Mouse (Mus musculus): ENCODE results near the gene Mapk1ip1l. TPM values are rescaled to one million over a fixed set of nuclear protein-coding genes. Genes with fewer than 3 reads are reported as not detected.

The Mapk1ip1l gene
- total and polyA plus RNA-seq, 3 experiments: 36.6 to 80.9 (median 51.5) TPM

DNA sequence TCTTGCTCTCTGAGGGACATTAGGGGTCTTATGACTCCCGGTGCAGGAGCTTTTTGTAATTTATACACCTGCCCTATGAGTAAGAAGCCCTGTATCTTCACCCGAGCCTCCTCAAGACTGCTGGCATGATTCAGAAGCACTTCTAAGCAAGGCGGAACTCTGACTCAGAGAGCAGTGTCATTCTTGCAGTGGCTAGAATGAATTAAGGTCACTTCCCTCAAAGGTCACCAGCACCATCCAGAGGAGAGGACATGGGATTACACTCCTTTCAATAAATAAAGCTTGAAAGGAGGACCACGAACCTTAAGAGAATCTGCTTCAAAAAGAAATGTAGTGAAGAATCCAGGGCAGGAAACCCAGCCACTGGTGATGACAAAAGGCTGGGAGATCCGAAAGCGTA is 48.2 kb upstream of the Mapk1ip1l start:
- in situ Hi-C loops (cut with MboI; ENCODE audit: low pct_ligation_motif_present, low pct_unique_long_range_greater_than_20kb, low sequenced_read_pairs): loop anchor here (25.0 kb wide), 1 partner anchor 363 kb away; the partner anchor contains the start of gene Samd4

DNA sequence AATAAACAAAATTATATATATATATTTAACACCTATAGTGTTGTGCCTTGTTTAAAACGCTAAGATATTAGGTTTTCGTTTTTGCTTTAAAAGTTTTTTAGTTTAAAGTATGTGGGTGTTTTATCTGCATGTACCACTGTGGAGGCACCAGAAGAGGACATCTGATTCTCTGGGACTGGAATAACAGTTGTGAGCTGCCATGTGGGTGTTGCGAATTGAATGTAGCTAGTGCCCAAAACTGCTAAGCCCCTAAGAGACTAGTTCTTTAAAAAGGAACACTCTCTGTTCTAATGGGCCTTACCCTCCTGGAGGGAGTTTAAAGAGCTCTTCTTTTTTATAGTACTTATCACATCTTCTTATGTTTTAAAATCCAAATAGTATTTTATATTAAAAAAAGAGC is 33.2 kb upstream of the Mapk1ip1l start:
- H3K9me3 ChIP-seq (replicated peaks; ENCODE audit: low read length): no peaks in the 10 kb centered on the region
- H3K4me2 ChIP-seq (ENCODE audit: insufficient read depth, low read depth, poor library complexity, severe bottlenecking): no peak overlapping the region
- no peak overlapping the region for H3K9ac ChIP-seq (ENCODE audit: insufficient read depth, low read depth)
- in situ Hi-C loops (cut with MboI; ENCODE audit: low pct_ligation_motif_present, low pct_unique_long_range_greater_than_20kb, low sequenced_read_pairs): no loop called here
- H3K36me3 ChIP-seq (replicated peaks in 1 of 2; ENCODE audit: control insufficient read depth in 1 of 2, insufficient read depth in 1 of 2, low read length in 1 of 2): peaks cover 48 to 80% of the 10 kb centered on the region in 2 experiments
- DNase-seq (ENCODE audit: extremely low read depth): no peak
- 0 out of 2 replicates have a peak, but pooled peaks cover 4% of the 10 kb centered on the region for H3K79me2 ChIP-seq (replicated peaks; ENCODE audit: control insufficient read depth, extremely low read depth, insufficient read depth, poor library complexity, severe bottlenecking)
- no peaks in the 10 kb centered on the region for H3K4me1 ChIP-seq (ENCODE audit: control insufficient read depth in 1 of 2, insufficient read depth in 2 of 2)
- TF ChIP-seq MYC (IDR thresholded peaks at IDR 0.05; ENCODE audit: low read depth, low read length) (no peak), UBTF (IDR thresholded peaks at IDR 0.05; ENCODE audit: low read depth, low read length) (no peak), POLR2AphosphoS2 (IDR thresholded peaks at IDR 0.05; ENCODE audit: low read depth, low read length) (no peak), NRF1 (IDR thresholded peaks at IDR 0.05; ENCODE audit: low read depth, low read length) (no peak), USF1 (IDR thresholded peaks at IDR 0.05; ENCODE audit: low read depth, low read length) (no peak), EP300 (IDR thresholded peaks at IDR 0.05; ENCODE audit: low read length) (no peak), KAT2A (IDR thresholded peaks at IDR 0.05; ENCODE audit: insufficient replicate concordance, low read length) (no peak)
- no peak overlapping the region for H3K27ac ChIP-seq (ENCODE audit: insufficient read depth, low read depth)
- dilution Hi-C loops (cut with MboI; ENCODE audit: extremely low pct_ligation_motif_present, extremely low pct_unique_long_range_greater_than_20kb, low sequenced_read_pairs): no loop called here
- no peaks in the 10 kb centered on the region for H3K27me3 ChIP-seq (replicated peaks)
- no peak overlapping the region for H3K4me3 ChIP-seq (replicated peaks in 1 of 3; ENCODE audit: low read depth in 2 of 3, low read length in 2 of 3, poor library complexity in 1 of 3)

More for the DNA sequence above, 48.2 kb upstream of the Mapk1ip1l start:
- Histone ChIP-seq H3K36me3 (replicated peaks in 1 of 2; ENCODE audit: control insufficient read depth in 1 of 2, insufficient read depth in 1 of 2, low read length in 1 of 2) (peaks cover 50 to 84% of the 10 kb centered on the region in 2 experiments), H3K4me3 (replicated peaks in 1 of 3; ENCODE audit: low read depth in 2 of 3, low read length in 2 of 3, poor library complexity in 1 of 3) (no peak overlapping the region), H3K4me2 (ENCODE audit: insufficient read depth, low read depth, poor library complexity, severe bottlenecking) (no peak overlapping the region), H3K9me3 (replicated peaks; ENCODE audit: low read length) (no peaks in the 10 kb centered on the region), H3K27me3 (replicated peaks) (no peaks in the 10 kb centered on the region), H3K27ac (ENCODE audit: insufficient read depth, low read depth) (no peak overlapping the region), H3K9ac (ENCODE audit: insufficient read depth, low read depth) (no peak overlapping the region), H3K79me2 (replicated peaks; ENCODE audit: control insufficient read depth, extremely low read depth, insufficient read depth, poor library complexity, severe bottlenecking) (no peaks in the 10 kb centered on the region), H3K4me1 (ENCODE audit: control insufficient read depth in 1 of 2, insufficient read depth in 2 of 2) (no peaks in the 10 kb centered on the region)
- dilution Hi-C loops (cut with MboI; ENCODE audit: extremely low pct_ligation_motif_present, extremely low pct_unique_long_range_greater_than_20kb, low sequenced_read_pairs): no loop called here
- no peak for TF ChIP-seq ZNF384 (IDR thresholded peaks at IDR 0.05; ENCODE audit: low read depth, low read length)
- no peak for TF ChIP-seq MXI1 (IDR thresholded peaks at IDR 0.05; ENCODE audit: low read depth, low read length)
- no peak for TF ChIP-seq ELF1 (IDR thresholded peaks at IDR 0.05; ENCODE audit: low read depth, low read length)
- TF ChIP-seq GABPA (IDR thresholded peaks at IDR 0.05; ENCODE audit: insufficient replicate concordance, low read depth, low read length): no peak
- TF ChIP-seq IRF4 (IDR thresholded peaks at IDR 0.05; ENCODE audit: low read depth, low read length): no peak
- TF ChIP-seq CTCF (conservative IDR thresholded peaks at IDR 0.05 in 1 of 2, IDR thresholded peaks at IDR 0.05 in 1 of 2; ENCODE audit: low read depth in 2 of 2, low read length in 2 of 2): 0 out of 4 replicates have a peak, but pooled peaks of 1 of the 2 experiments have one; percentile 13
- peak; percentile 23 for TF ChIP-seq RAD21 (IDR thresholded peaks at IDR 0.05; ENCODE audit: low read depth, low read length)
- no peak for DNase-seq (ENCODE audit: extremely low read depth)

DNA sequence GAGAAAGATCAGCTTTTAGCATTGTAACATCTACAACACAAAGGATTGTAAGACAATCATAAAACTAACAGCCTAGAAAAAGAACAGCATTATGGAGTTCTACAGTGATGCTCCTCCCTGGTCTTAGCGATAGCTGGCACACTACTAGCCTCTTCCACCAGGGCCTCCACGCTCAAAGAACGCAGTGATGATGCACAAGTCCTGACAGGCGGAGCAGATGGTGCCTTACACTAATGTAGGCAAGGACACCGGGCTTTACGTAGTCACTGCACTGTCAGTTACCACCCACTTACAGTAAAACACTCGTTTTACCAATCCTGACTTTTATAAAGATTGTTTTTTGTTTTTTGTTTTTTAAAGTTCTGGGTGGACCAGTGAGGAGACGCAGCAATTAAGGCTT is 32.2 kb upstream of the Mapk1ip1l start:
- dilution Hi-C loops (cut with MboI; ENCODE audit: extremely low pct_ligation_motif_present, extremely low pct_unique_long_range_greater_than_20kb, low sequenced_read_pairs) (no loop called here), in situ Hi-C loops (cut with MboI; ENCODE audit: low pct_ligation_motif_present, low pct_unique_long_range_greater_than_20kb, low sequenced_read_pairs) (no loop called here)
- no peak overlapping the region for H3K4me2 ChIP-seq (ENCODE audit: insufficient read depth, low read depth, poor library complexity, severe bottlenecking)
- no peak overlapping the region for H3K4me3 ChIP-seq (replicated peaks in 1 of 3; ENCODE audit: low read depth in 2 of 3, low read length in 2 of 3, poor library complexity in 1 of 3)
- H3K27me3 ChIP-seq (replicated peaks): no peaks in the 10 kb centered on the region
- no peaks in the 10 kb centered on the region for H3K4me1 ChIP-seq (ENCODE audit: control insufficient read depth in 1 of 2, insufficient read depth in 2 of 2)
- no peak overlapping the region for H3K9ac ChIP-seq (ENCODE audit: insufficient read depth, low read depth)
- H3K27ac ChIP-seq (ENCODE audit: insufficient read depth, low read depth): no peak overlapping the region
- no peaks in the 10 kb centered on the region for H3K9me3 ChIP-seq (replicated peaks; ENCODE audit: low read length)
- TF ChIP-seq MYC (IDR thresholded peaks at IDR 0.05; ENCODE audit: low read depth, low read length): no peak
- TF ChIP-seq TBP (conservative IDR thresholded peaks at IDR 0.05; ENCODE audit: low read depth, low read length): no peak
- no peak for TF ChIP-seq BHLHE40 (IDR thresholded peaks at IDR 0.05; ENCODE audit: low read depth, low read length)
- TF ChIP-seq NELFE (IDR thresholded peaks at IDR 0.05; ENCODE audit: low read depth, low read length): no peak
- no peak for TF ChIP-seq ZC3H11A (IDR thresholded peaks at IDR 0.05; ENCODE audit: low read depth, low read length)
- no peak for TF ChIP-seq ELF1 (IDR thresholded peaks at IDR 0.05; ENCODE audit: low read depth, low read length)
- no peak for TF ChIP-seq GABPA (IDR thresholded peaks at IDR 0.05; ENCODE audit: insufficient replicate concordance, low read depth, low read length)
- no peak for TF ChIP-seq CHD2 (IDR thresholded peaks at IDR 0.05; ENCODE audit: low read length)
- DNase-seq (ENCODE audit: extremely low read depth): no peak
- 0 out of 2 replicates have a peak, but pooled peaks cover 2% of the 10 kb centered on the region for H3K79me2 ChIP-seq (replicated peaks; ENCODE audit: control insufficient read depth, extremely low read depth, insufficient read depth, poor library complexity, severe bottlenecking)
- H3K36me3 ChIP-seq (replicated peaks in 1 of 2; ENCODE audit: control insufficient read depth in 1 of 2, insufficient read depth in 1 of 2, low read length in 1 of 2): peaks cover 46 to 78% of the 10 kb centered on the region in 2 experiments
